Mouse (Mus musculus) heart, postnatal 0 days (tissue): Measurements from ENCODE around the gene Gstt2. TPM values are rescaled to one million over a fixed set of nuclear protein-coding genes. Genes with fewer than 3 reads are reported as not detected.
"Not testable (repeated sequence)": the region's sequence is repeated elsewhere in the genome, so short reads cannot be mapped to it uniquely, and the experiment has no call there.

ENCODE experiments used
- ATAC-seq: fragments of 200-750 bp; cut with Nextera tagmentation; 2 replicates; pipeline ENCODE4 v1.8.0; 2017; ENCODE audit warnings: low read depth, moderate number of reproducible peaks, moderate library complexity; ENCODE audit not compliant: insufficient read depth
- DNase-seq: peaks from one replicate; pipeline ENCODE4 v3.0.0-alpha.2; 2016; ENCODE audit warnings: low spot score
- H3K27ac ChIP-seq: fragments of 300-500 bp; sonication (generic); 2 replicates; pipeline ENCODE4 v1.5.1; 2014; ENCODE audit warnings: low read depth, mild to moderate bottlenecking
- H3K27me3 ChIP-seq: fragments of 300-500 bp; sonication (generic); 2 replicates; pipeline ENCODE4 v1.6.1; 2014; ENCODE audit warnings: low read length, mixed read lengths; ENCODE audit not compliant: control insufficient read depth, insufficient read depth
- H3K36me3 ChIP-seq: fragments of 300-500 bp; sonication (generic); replicated peaks from 2 replicates; pipeline ENCODE4 v1.6.1; 2014; ENCODE audit warnings: low read length, mixed read lengths; ENCODE audit not compliant: control insufficient read depth, insufficient read depth
- H3K4me1 ChIP-seq: fragments of 300-500 bp; sonication (generic); 2 replicates; pipeline ENCODE4 v1.6.1; 2014; ENCODE audit warnings: antibody characterized with exemption; ENCODE audit not compliant: control insufficient read depth, insufficient read depth
- H3K4me2 ChIP-seq: fragments of 300-500 bp; sonication (generic); 2 replicates; pipeline ENCODE4 v1.6.1; 2014; ENCODE audit warnings: low read depth, mild to moderate bottlenecking, low read length, moderate library complexity
- H3K4me3 ChIP-seq: fragments of 300-500 bp; sonication (generic); 2 replicates; pipeline ENCODE4 v1.5.1; 2014; ENCODE audit warnings: low read depth, low read length
- H3K9ac ChIP-seq: fragments of 300-500 bp; sonication (generic); replicated peaks from 2 replicates; pipeline ENCODE4 v1.6.1; 2014; ENCODE audit warnings: low read depth, low read length, mixed read lengths
- H3K9me3 ChIP-seq: fragments of 300-500 bp; sonication (generic); replicated peaks from 2 replicates; pipeline ENCODE4 v1.6.1; 2016; ENCODE audit warnings: low read length; ENCODE audit not compliant: control insufficient read depth
- CTCF ChIP-seq: IDR thresholded peaks from 2 replicates; pipeline ENCODE4 v1.5.1; 2016; ENCODE audit warnings: antibody characterized with exemption, control low read depth, low read depth
- EP300 ChIP-seq: IDR thresholded peaks from 2 replicates; pipeline ENCODE4 v1.6.1; 2016; ENCODE audit warnings: antibody characterized with exemption, low read depth
- WGBS: fragments of 180-500 bp; shearing (Covaris S2); extraction: QIAGEN DNeasy Blood & Tissue Kit; methylation state at CpG from one replicate; pipeline ENCODE4 v1.1.7; 2014; 5-methylcytosine and 5-hydroxymethylcytosine counted together
- polyA plus RNA-seq: library from polyadenylated mRNA; unstranded; fragments of >200 nt; fragmentation: Nextera tagmentation; extraction: Ambion mirVana; gene quantifications from 2 replicates; pipeline ENCODE4 v1.2.1, GENCODE M21; 2015
- total RNA-seq: library from RNA; depleted of rRNA; stranded (reverse); fragments of >200 nt; gene quantifications from 2 replicates; pipeline ENCODE4 v1.2.3, GENCODE M21; 2014; ENCODE audit warnings: low replicate concordance

The Gstt2 gene
- total and polyA plus RNA-seq, 2 experiments from 2014 or later: 6.0 to 13.0 TPM

DNA sequence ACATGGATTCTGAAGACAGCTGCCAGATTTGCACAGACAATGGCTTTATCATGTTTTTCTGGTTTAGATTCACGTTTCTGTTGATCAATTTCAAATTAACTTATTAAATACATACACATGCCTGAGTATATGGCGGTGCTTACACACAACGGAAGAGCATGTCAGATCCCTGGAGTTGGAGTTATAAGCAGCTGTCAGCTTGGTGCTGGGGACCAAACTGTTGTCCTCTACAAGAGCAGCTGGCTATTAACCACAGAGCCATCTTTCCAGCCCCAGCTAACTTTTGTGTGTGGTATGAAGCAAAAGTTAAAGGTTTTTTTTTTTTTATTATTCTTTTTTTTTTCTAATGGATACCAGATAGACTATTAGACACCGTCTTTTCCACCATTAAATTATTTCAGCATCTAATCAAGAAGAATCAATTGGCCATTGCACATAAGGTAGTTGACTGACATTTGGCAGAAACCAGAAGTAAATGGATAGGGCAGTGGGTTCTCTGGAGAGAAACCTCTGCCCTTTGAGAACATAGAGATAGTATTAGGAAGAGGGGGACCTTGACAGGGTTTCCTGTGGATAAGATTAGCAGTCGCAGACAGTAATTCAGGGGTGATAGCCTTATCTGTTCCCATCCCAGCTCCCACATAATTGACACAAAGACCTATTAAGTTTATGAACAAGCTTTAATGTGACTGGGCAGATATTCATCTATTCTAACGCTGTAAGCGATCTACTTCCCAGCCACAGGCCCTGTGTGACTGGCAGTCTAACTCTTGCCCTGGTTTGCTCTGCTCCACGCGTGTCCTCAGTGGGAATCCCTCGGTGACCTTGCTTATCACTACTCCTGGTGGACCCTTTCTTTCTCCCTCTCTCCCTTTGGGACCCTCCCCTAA, 35.0 kb upstream of the Gstt2 start:
- Histone ChIP-seq H3K4me2 (peak overlapping the region; percentile 69), H3K9me3 (no peaks in the 10 kb centered on the region), H3K36me3 (no peaks in the 10 kb centered on the region), H3K27ac (peak overlapping the region; percentile 46; the same call in 1 of the 2 replicates), H3K9ac (peak overlapping the region; percentile 33; the same call in 1 of the 2 replicates), H3K27me3 (no peaks in the 10 kb centered on the region), H3K4me3 (peak overlapping the region; percentile 41), H3K4me1 (peaks cover 13% of the 10 kb centered on the region; the same call in 1 of the 2 replicates)
- 36% methylated on average over 10 of the region's 10 CpGs for WGBS
- DNase-seq: no peak
- ATAC-seq: 0 out of 2 replicates have a peak, but pooled peaks have one; percentile 9
- no peak for TF ChIP-seq CTCF
- TF ChIP-seq EP300: no peak

GRCm38 (mm10) chr10:75861587-75861986, 24.4 kb upstream of the Gstt2 start:
- no peaks in the 10 kb centered on the region for H3K27me3 ChIP-seq
- no peak for ATAC-seq
- no peaks in the 10 kb centered on the region for H3K9me3 ChIP-seq
- no peak for DNase-seq
- no peak overlapping the region for H3K4me3 ChIP-seq
- H3K4me1 ChIP-seq: peaks cover 24% of the 10 kb centered on the region
- H3K9ac ChIP-seq: no peak overlapping the region
- no peak for TF ChIP-seq CTCF
- no peak for TF ChIP-seq EP300
- H3K27ac ChIP-seq: no peak overlapping the region
- WGBS: 80% methylated on average over 5 of the region's 5 CpGs
- 0 out of 2 replicates have a peak, but pooled peaks cover 10% of the 10 kb centered on the region for H3K36me3 ChIP-seq
- H3K4me2 ChIP-seq: no peak overlapping the region

GRCm38 (mm10) chr10:75860746-75861145, 23.5 kb upstream of the Gstt2 start:
- Histone ChIP-seq H3K9ac (no peak overlapping the region), H3K36me3 (0 out of 2 replicates have a peak, but pooled peaks cover 10% of the 10 kb centered on the region), H3K4me2 (peak overlapping the region; percentile 77), H3K4me1 (peaks cover 24% of the 10 kb centered on the region), H3K4me3 (no peak overlapping the region), H3K27me3 (no peaks in the 10 kb centered on the region), H3K9me3 (no peaks in the 10 kb centered on the region), H3K27ac (peak overlapping the region; percentile 93)
- peak; percentile 55 for DNase-seq
- TF ChIP-seq EP300 (no peak), CTCF (no peak)
- ATAC-seq: no peak
- WGBS: 19% methylated on average over 7 of the region's 7 CpGs

GRCm38 (mm10) chr10:75859786-75860470, 22.7 kb upstream of the Gstt2 start, which contains the start of gene Mif:
Gene Mif, minus strand, starts transcription at chr10:75860240.
- H3K9me3 ChIP-seq, H3K36me3 ChIP-seq, H3K27me3 ChIP-seq: not testable (repeated sequence)
- peak; percentile 87 for DNase-seq
- peak within 1 kb of the TSS; percentile 60 for H3K4me3 ChIP-seq
- ATAC-seq: peak; percentile 96
- peak within 1 kb of the TSS; percentile 93 for H3K27ac ChIP-seq
- H3K4me1 ChIP-seq: peaks cover 24% of the 10 kb centered on the region
- H3K9ac ChIP-seq: peak within 1 kb of the TSS; percentile 61
- peak within 1 kb of the TSS; percentile 77 for H3K4me2 ChIP-seq
- under 1% methylated on average over 35 of the region's 46 CpGs for WGBS

- peak overlapping the region; percentile 77 for H3K4me2 ChIP-seq
- peak overlapping the region; percentile 61 for H3K9ac ChIP-seq
- H3K4me3 ChIP-seq: peak overlapping the region; percentile 60
- DNase-seq (peak; percentile 45), ATAC-seq (peak; percentile 44)
- H3K27me3 ChIP-seq: no peaks in the 10 kb centered on the region
- 4% methylated on average over 26 of the region's 27 CpGs for WGBS
- H3K36me3 ChIP-seq: 0 out of 2 replicates have a peak, but pooled peaks cover 10% of the 10 kb centered on the region
- no peak for TF ChIP-seq CTCF
- TF ChIP-seq EP300: no peak
- no peaks in the 10 kb centered on the region for H3K9me3 ChIP-seq
- H3K27ac ChIP-seq: peak overlapping the region; percentile 93
- peaks cover 24% of the 10 kb centered on the region for H3K4me1 ChIP-seq
These were observed 22.0 kb upstream of the Gstt2 start for GRCm38 (mm10) chr10:75859107-75859746.
